Mouse (Mus musculus) spleen, adult 2 months (tissue): ENCODE measurements around the gene Gm45623.

Experiments used
- CTCF ChIP-seq: fragments of 200-500 bp; IDR thresholded peaks from 2 replicates; pipeline ENCODE4 v1.5.1; 2011; ENCODE audit warnings: mild to moderate bottlenecking, inconsistent platforms; ENCODE audit not compliant: insufficient read depth, insufficient read length, insufficient replicate concordance; ENCODE audit errors: extremely low read depth
- POLR2A ChIP-seq: fragments of 200-500 bp; IDR thresholded peaks from 2 replicates; pipeline ENCODE4 v1.6.1; 2011; ENCODE audit warnings: low read depth, low read length, inconsistent platforms

DNA sequence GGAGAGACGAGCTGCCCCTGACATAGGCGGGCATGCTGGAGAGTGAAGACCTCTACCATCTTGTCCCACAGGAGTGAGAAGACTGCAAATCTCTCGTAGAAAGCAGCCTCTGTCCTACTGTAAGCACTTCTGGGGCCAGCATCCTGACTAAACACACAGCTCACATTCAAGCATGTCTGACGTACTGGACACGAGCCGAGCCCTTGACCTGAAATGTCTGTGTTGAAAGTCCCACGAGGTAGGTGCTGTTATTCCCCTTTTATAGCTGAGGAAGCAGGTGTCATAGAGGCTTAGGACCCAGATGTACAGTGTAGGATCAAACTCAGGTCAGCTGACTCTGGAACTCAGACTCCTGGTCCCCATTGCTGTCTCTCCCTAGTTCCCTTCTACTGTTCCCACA lies 4.2 kb downstream of the Gm45623 start:
- TF ChIP-seq POLR2A (no peak), CTCF (no peak)
